Mouse (Mus musculus) bone marrow macrophage, adult 2 months (primary cell): ENCODE measurements at regions not wholly inside any gene's neighbourhood (a gene's known extent, or its start where the extent isn't known, plus 50 kb on each side); places are given as distances from the start of the nearest gene placed in this dataset.

Experiments
- H3K27ac ChIP-seq: 2 replicates; pipeline ENCODE4 v1.5.1; 2012; ENCODE audit warnings: low read depth, low read length; ENCODE audit not compliant: insufficient read depth
- H3K4me1 ChIP-seq: 2 replicates; pipeline ENCODE4 v1.6.1; 2012; ENCODE audit warnings: low read length; ENCODE audit not compliant: control insufficient read depth, insufficient read depth
- H3K4me3 ChIP-seq: 2 replicates; pipeline ENCODE4 v1.5.1; 2012; ENCODE audit warnings: mild to moderate bottlenecking, low read length, moderate library complexity; ENCODE audit not compliant: insufficient read depth
- CTCF ChIP-seq: IDR thresholded peaks from 2 replicates; pipeline ENCODE4 v1.5.1; 2012; ENCODE audit warnings: low read depth, mild to moderate bottlenecking, low read length, moderate library complexity
- POLR2A ChIP-seq: IDR thresholded peaks from 2 replicates; pipeline ENCODE4 v1.6.1; 2012; ENCODE audit warnings: mild to moderate bottlenecking, low read depth, low read length, borderline replicate concordance

DNA sequence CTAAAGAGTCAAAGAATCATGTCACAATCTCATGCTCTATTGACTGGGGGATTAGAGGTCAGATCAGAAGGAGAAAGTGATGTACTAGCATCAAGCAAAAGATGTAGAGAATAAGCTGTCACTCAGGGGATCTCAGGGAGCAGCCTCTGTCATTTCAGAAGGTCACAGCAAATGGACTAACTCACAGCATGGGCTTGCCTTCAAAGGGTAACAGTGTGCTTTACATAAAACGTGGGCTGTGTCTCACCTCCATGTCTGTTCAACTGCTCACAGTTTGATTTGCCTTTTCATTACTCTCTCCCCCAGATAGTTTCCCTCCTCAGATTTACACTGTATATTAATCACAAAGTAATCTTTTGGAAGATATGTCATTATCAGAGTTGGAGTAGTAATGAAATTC, 527.4 kb upstream of the Tyrp1 start:
- no peak overlapping the region for H3K4me3 ChIP-seq
- TF ChIP-seq CTCF, result no peak
- TF ChIP-seq POLR2A, result no peak

DNA sequence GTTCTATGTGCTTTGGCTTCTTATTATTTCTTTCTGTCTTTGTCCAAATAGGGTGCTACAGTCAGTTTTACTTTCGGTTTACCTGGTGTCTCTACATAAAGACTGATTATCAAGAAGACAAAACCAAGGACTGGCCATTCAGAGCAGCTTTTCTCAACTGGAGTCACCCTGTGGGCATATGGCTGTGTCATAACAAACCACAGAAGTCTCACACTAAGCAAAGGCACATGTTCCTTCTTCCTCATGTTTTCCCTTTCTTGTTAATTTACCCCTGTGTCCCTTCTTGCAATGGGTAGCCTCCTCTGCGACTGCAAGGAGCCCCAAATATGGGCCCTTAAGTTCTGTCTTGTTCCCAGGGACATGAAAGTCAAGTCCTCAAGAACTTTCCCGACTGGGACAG, 523.3 kb upstream of the Tyrp1 start:
- no peak for TF ChIP-seq POLR2A
- no peak for TF ChIP-seq CTCF
- Histone ChIP-seq H3K4me3 (no peak overlapping the region; the same call in 1 of the 2 replicates), H3K4me1 (peaks cover 17% of the 10 kb centered on the region), H3K27ac (peak overlapping the region; percentile 96)

More for the DNA sequence above, 527.4 kb upstream of the Tyrp1 start:
- H3K4me1 ChIP-seq, result peaks cover 11% of the 10 kb centered on the region
- H3K27ac ChIP-seq, result no peak overlapping the region

DNA sequence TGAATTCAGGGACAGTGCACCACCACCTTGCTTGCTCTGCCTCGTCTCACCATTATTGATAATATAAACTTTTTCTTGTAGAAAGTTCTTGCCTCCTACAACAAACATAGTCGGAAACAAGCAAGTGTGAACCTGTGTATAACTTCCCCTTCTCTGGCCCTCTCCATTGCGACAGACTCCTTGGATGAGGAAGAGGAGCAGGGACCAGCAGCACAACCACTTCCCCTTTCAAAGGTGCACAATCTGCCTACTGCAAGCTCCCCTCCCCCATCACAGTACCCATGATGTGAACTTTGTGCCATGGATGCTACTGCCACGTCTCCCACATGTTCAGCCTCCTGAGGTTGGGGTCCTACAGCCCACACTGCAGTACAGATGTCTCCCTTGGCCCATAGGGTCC, 522.8 kb upstream of the Tyrp1 start:
- H3K4me3 ChIP-seq, result no peak overlapping the region; the same call in 1 of the 2 replicates
- H3K27ac ChIP-seq, result peak overlapping the region; percentile 96
- TF ChIP-seq CTCF (no peak), POLR2A (no peak)

More for the DNA sequence above, 522.8 kb upstream of the Tyrp1 start:
- H3K4me1 ChIP-seq, result peaks cover 17% of the 10 kb centered on the region
